Mouse (Mus musculus): Measurements from ENCODE around the gene Fcgr3. TPM values are rescaled to one million over a fixed set of nuclear protein-coding genes. Genes with fewer than 3 reads are reported as not detected.
"Not testable (repeated sequence)": the region's sequence is repeated elsewhere in the genome, so short reads cannot be mapped to it uniquely, and the experiment has no call there.

Fcgr3 gene
- polyA plus RNA-seq (2015; fragmentation: Nextera tagmentation; extraction: Ambion mirVana), result 8.7 and 9.2 TPM in 2 replicates

- peak within 1 kb of the TSS; percentile 21; the same call in 1 of the 2 replicates for H3K9ac ChIP-seq
Observed at GRCm38 (mm10) chr1:171064491-171065242, at the start of gene Fcgr3. Gene Fcgr3, minus strand, starts transcription at chr1:171064935.

GRCm38 (mm10) chr1:171113873-171114299 lies 49.2 kb upstream of the Fcgr3 start, which contains the start of gene Cfap126:
Gene Cfap126, plus strand, starts transcription at chr1:171113918.
- no peak for ATAC-seq (ENCODE audit: low FRiP score, low read depth)
- Histone ChIP-seq H3K4me2 (replicated peaks) (peak within 1 kb of the TSS; percentile 69), H3K9me3 (no peaks in the 10 kb centered on the region), H3K27me3 (no peaks in the 10 kb centered on the region), H3K4me3 (peak within 1 kb of the TSS; percentile 52), H3K9ac (peak within 1 kb of the TSS; percentile 77), H3K4me1 (peaks cover 9% of the 10 kb centered on the region), H3K36me3 (no peaks in the 10 kb centered on the region), H3K27ac (peak within 1 kb of the TSS; percentile 56; the same call in 1 of the 2 replicates)
- 1% methylated on average over 24 of the region's 24 CpGs for WGBS

More at GRCm38 (mm10) chr1:171064491-171065242, at the start of gene Fcgr3:
- 1% methylated on average over 44 of the region's 75 CpGs for WGBS
- not testable (repeated sequence) for H3K36me3 ChIP-seq, H3K4me1 ChIP-seq, H3K9me3 ChIP-seq, H3K27ac ChIP-seq
- Histone ChIP-seq H3K4me3 (peak within 1 kb of the TSS; percentile 42), H3K27me3 (peaks cover 56% of the 10 kb centered on the region), H3K4me2 (replicated peaks) (peak within 1 kb of the TSS; percentile 57)
- ATAC-seq (ENCODE audit: low FRiP score, low read depth), result peak; percentile 45

GRCm38 (mm10) chr1:171112986-171113385 lies 48.3 kb upstream of the Fcgr3 start:
- 79% methylated on average over 4 of the region's 4 CpGs for WGBS
- no peak for ATAC-seq (ENCODE audit: low FRiP score, low read depth)
- no peaks in the 10 kb centered on the region for H3K9me3 ChIP-seq

GRCm38 (mm10) chr1:171111781-171112575 lies 47.2 kb upstream of the Fcgr3 start:
- Histone ChIP-seq H3K9ac (peak overlapping the region; percentile 60), H3K36me3 (no peaks in the 10 kb centered on the region), H3K4me3 (peak overlapping the region; percentile 58), H3K9me3 (no peaks in the 10 kb centered on the region), H3K4me1 (peaks cover 9% of the 10 kb centered on the region), H3K4me2 (replicated peaks) (peak overlapping the region; percentile 67), H3K27ac (peak overlapping the region; percentile 55), H3K27me3 (no peaks in the 10 kb centered on the region)
- ATAC-seq (ENCODE audit: low FRiP score, low read depth), result peak; percentile 13; the same call in 1 of the 2 replicates
- WGBS, result 2% methylated on average over 15 of the region's 15 CpGs

More at GRCm38 (mm10) chr1:171112986-171113385, 48.3 kb upstream of the Fcgr3 start:
- no peak overlapping the region for H3K9ac ChIP-seq
- H3K4me1 ChIP-seq, result peaks cover 9% of the 10 kb centered on the region
- no peaks in the 10 kb centered on the region for H3K36me3 ChIP-seq
- no peaks in the 10 kb centered on the region for H3K27me3 ChIP-seq
- no peak overlapping the region for H3K4me3 ChIP-seq
- H3K4me2 ChIP-seq (replicated peaks), result peak overlapping the region; percentile 69; the same call in 1 of the 2 replicates
- H3K27ac ChIP-seq, result no peak overlapping the region

- H3K4me2 ChIP-seq (replicated peaks), result peak overlapping the region; percentile 67
- H3K9me3 ChIP-seq, result no peaks in the 10 kb centered on the region
- H3K27me3 ChIP-seq, result no peaks in the 10 kb centered on the region
- peak overlapping the region; percentile 71 for H3K27ac ChIP-seq
- peak overlapping the region; percentile 62 for H3K9ac ChIP-seq
- H3K4me3 ChIP-seq, result peak overlapping the region; percentile 58
- WGBS, result under 1% methylated on average over 38 of the region's 38 CpGs
- no peaks in the 10 kb centered on the region for H3K36me3 ChIP-seq
- H3K4me1 ChIP-seq, result peaks cover 9% of the 10 kb centered on the region
- peak; percentile 94 for ATAC-seq (ENCODE audit: low FRiP score, low read depth)
Observed at GRCm38 (mm10) chr1:171111020-171111780, 46.5 kb upstream of the Fcgr3 start.

GRCm38 (mm10) chr1:171110659-171111019 lies 45.9 kb upstream of the Fcgr3 start:
- Histone ChIP-seq H3K4me1 (peaks cover 9% of the 10 kb centered on the region), H3K4me3 (peak overlapping the region; percentile 58), H3K27ac (peak overlapping the region; percentile 71), H3K4me2 (replicated peaks) (peak overlapping the region; percentile 67), H3K9me3 (no peaks in the 10 kb centered on the region), H3K9ac (peak overlapping the region; percentile 62), H3K36me3 (no peaks in the 10 kb centered on the region), H3K27me3 (no peaks in the 10 kb centered on the region)
- ATAC-seq (ENCODE audit: low FRiP score, low read depth), result peak; percentile 13; the same call in 1 of the 2 replicates
- 14% methylated on average over 15 of the region's 15 CpGs for WGBS

GRCm38 (mm10) chr1:171109620-171110019 lies 44.9 kb upstream of the Fcgr3 start:
- Histone ChIP-seq H3K4me2 (replicated peaks) (no peak overlapping the region), H3K27ac (no peak overlapping the region), H3K4me1 (peaks cover 9% of the 10 kb centered on the region), H3K4me3 (no peak overlapping the region), H3K9me3 (no peaks in the 10 kb centered on the region), H3K9ac (no peak overlapping the region), H3K27me3 (no peaks in the 10 kb centered on the region), H3K36me3 (no peaks in the 10 kb centered on the region)
- 45% methylated on average over 9 of the region's 9 CpGs for WGBS
- ATAC-seq (ENCODE audit: low FRiP score, low read depth), result no peak

- no peak overlapping the region for H3K4me2 ChIP-seq (replicated peaks)
- H3K27ac ChIP-seq, result no peak overlapping the region
- no peak overlapping the region for H3K4me3 ChIP-seq
- H3K27me3 ChIP-seq, result no peaks in the 10 kb centered on the region
- no peaks in the 10 kb centered on the region for H3K9me3 ChIP-seq
- H3K36me3 ChIP-seq, result no peaks in the 10 kb centered on the region
- 74% methylated on average over 6 of the region's 6 CpGs for WGBS
- H3K9ac ChIP-seq, result no peak overlapping the region
- ATAC-seq (ENCODE audit: low FRiP score, low read depth), result no peak
- peaks cover 7% of the 10 kb centered on the region; the same call in 1 of the 2 replicates for H3K4me1 ChIP-seq
Observed at GRCm38 (mm10) chr1:171105226-171105625, 40.5 kb upstream of the Fcgr3 start.

- Histone ChIP-seq H3K9me3 (no peaks in the 10 kb centered on the region), H3K27ac (no peak overlapping the region), H3K4me2 (replicated peaks) (peak overlapping the region; percentile 57), H3K4me1 (peaks cover 7% of the 10 kb centered on the region; the same call in 1 of the 2 replicates), H3K36me3 (no peaks in the 10 kb centered on the region), H3K4me3 (peak overlapping the region; percentile 61), H3K27me3 (no peaks in the 10 kb centered on the region), H3K9ac (no peak overlapping the region)
- 10% methylated on average over 10 of the region's 10 CpGs for WGBS
- ATAC-seq (ENCODE audit: low FRiP score, low read depth), result 0 out of 2 replicates have a peak, but pooled peaks have one; percentile 2
Observed at GRCm38 (mm10) chr1:171103179-171103840, 38.6 kb upstream of the Fcgr3 start.

GRCm38 (mm10) chr1:171102547-171103177 lies 37.9 kb upstream of the Fcgr3 start:
- no peak overlapping the region for H3K27ac ChIP-seq
- peak overlapping the region; percentile 64 for H3K9ac ChIP-seq
- H3K9me3 ChIP-seq, result no peaks in the 10 kb centered on the region
- H3K4me3 ChIP-seq, result peak overlapping the region; percentile 61
- no peaks in the 10 kb centered on the region for H3K36me3 ChIP-seq
- H3K4me2 ChIP-seq (replicated peaks), result peak overlapping the region; percentile 57
- WGBS, result under 1% methylated on average over 35 of the region's 35 CpGs
- no peaks in the 10 kb centered on the region for H3K27me3 ChIP-seq
- ATAC-seq (ENCODE audit: low FRiP score, low read depth), result peak; percentile 93
- H3K4me1 ChIP-seq, result peaks cover 7% of the 10 kb centered on the region; the same call in 1 of the 2 replicates

Measured in limb, embryonic 13.5 days (tissue).